Mouse (Mus musculus): ENCODE data around the gene Neurl4.

- no peak for TF ChIP-seq CTCF (IDR thresholded peaks at IDR 0.05; ENCODE audit: low read depth)
- no peak for TF ChIP-seq EP300 (IDR thresholded peaks at IDR 0.05; ENCODE audit: low read depth)
Measured at GRCm38 (mm10) chr11:69878399-69878798, 22.5 kb upstream of the Neurl4 start.

Data from liver, embryonic 14.5 days (tissue).